Mouse (Mus musculus): ENCODE measurements around the gene Atp2c1.

Atp2c1 gene

GRCm38 (mm10) chr9:105492744-105493143 is 34.4 kb downstream of the Atp2c1 start:
- peak; percentile 90 for DNase-seq (ENCODE audit: low read depth, low spot score)

GRCm38 (mm10) chr9:105488363-105488762 is 38.8 kb downstream of the Atp2c1 start:
- no peak for DNase-seq (ENCODE audit: low read depth, low spot score)

- DNase-seq (ENCODE audit: low read depth, low spot score), result peak; percentile 36
These were observed 42.6 kb downstream of the Atp2c1 start for GRCm38 (mm10) chr9:105484338-105485084.

GRCm38 (mm10) chr9:105483880-105484279 is 43.2 kb downstream of the Atp2c1 start:
- peak; percentile 77 for DNase-seq (ENCODE audit: low read depth, low spot score)

- DNase-seq (ENCODE audit: low read depth, low spot score), result peak; percentile 28
These were observed 44.2 kb downstream of the Atp2c1 start for GRCm38 (mm10) chr9:105482715-105483510.

GRCm38 (mm10) chr9:105482070-105482469 is 45.0 kb downstream of the Atp2c1 start:
- peak; percentile 55 for DNase-seq (ENCODE audit: low read depth, low spot score)

GRCm38 (mm10) chr9:105476134-105476533 is 51.0 kb downstream of the Atp2c1 start:
- DNase-seq (ENCODE audit: low read depth, low spot score), result peak; percentile 87

GRCm38 (mm10) chr9:105474910-105475309 is 52.2 kb downstream of the Atp2c1 start:
- peak; percentile 55 for DNase-seq (ENCODE audit: low read depth, low spot score)

GRCm38 (mm10) chr9:105467787-105468186 is 59.3 kb downstream of the Atp2c1 start:
- DNase-seq (ENCODE audit: low read depth, low spot score), result no peak

GRCm38 (mm10) chr9:105461496-105461895 is 65.6 kb downstream of the Atp2c1 start:
- peak; percentile 44 for DNase-seq (ENCODE audit: low read depth, low spot score)

- DNase-seq (ENCODE audit: low read depth, low spot score), result peak; percentile 66
These were observed 68.1 kb downstream of the Atp2c1 start for GRCm38 (mm10) chr9:105459032-105459431.

- no peak for DNase-seq (ENCODE audit: low read depth, low spot score)
These were observed 118.6 kb downstream of the Atp2c1 start for GRCm38 (mm10) chr9:105408549-105408948.

- DNase-seq (ENCODE audit: low read depth, low spot score), result peak; percentile 96
These were observed 131.9 kb downstream of the Atp2c1 start, which contains the start of the genes Aste1 and Nek11 for GRCm38 (mm10) chr9:105395218-105395627. Gene Aste1 (plus strand): TSS chr9:105395392. Gene Nek11 (minus strand): TSS chr9:105395524.

GRCm38 (mm10) chr9:105394720-105395119 is 132.4 kb downstream of the Atp2c1 start:
- DNase-seq (ENCODE audit: low read depth, low spot score), result no peak

GRCm38 (mm10) chr9:105390616-105391015 is 136.5 kb downstream of the Atp2c1 start:
- DNase-seq (ENCODE audit: low read depth, low spot score), result no peak

GRCm38 (mm10) chr9:105389289-105389688 is 137.8 kb downstream of the Atp2c1 start:
- peak; percentile 62 for DNase-seq (ENCODE audit: low read depth, low spot score)

GRCm38 (mm10) chr9:105387403-105387802 is 139.7 kb downstream of the Atp2c1 start:
- no peak for DNase-seq (ENCODE audit: low read depth, low spot score)

- no peak for DNase-seq (ENCODE audit: low read depth, low spot score)
These were observed 147.5 kb downstream of the Atp2c1 start for GRCm38 (mm10) chr9:105379533-105380145.

GRCm38 (mm10) chr9:105377622-105378021 is 149.5 kb downstream of the Atp2c1 start:
- DNase-seq (ENCODE audit: low read depth, low spot score), result peak; percentile 61

- peak; percentile 64 for DNase-seq (ENCODE audit: low read depth, low spot score)
These were observed 150.1 kb downstream of the Atp2c1 start for GRCm38 (mm10) chr9:105376954-105377530.

GRCm38 (mm10) chr9:105376411-105376810 is 150.7 kb downstream of the Atp2c1 start:
- no peak for DNase-seq (ENCODE audit: low read depth, low spot score)

- no peak for DNase-seq (ENCODE audit: low read depth, low spot score)
These were observed 152.8 kb downstream of the Atp2c1 start for GRCm38 (mm10) chr9:105374361-105374760.

Data from brain, adult 2 months (tissue).